Mouse (Mus musculus) c-Kit-positive CD71-positive TER-119-negative erythroid progenitor cells, embryonic 14.5 days (primary cell): ENCODE results near the gene Prr12.
"Not testable (repeated sequence)": the region's sequence is repeated elsewhere in the genome, so short reads cannot be mapped to it uniquely, and the experiment has no call there.

Experiments
- DNase-seq: peaks from one replicate; pipeline ENCODE4 v3.0.0-alpha.2; 2013; ENCODE audit warnings: low read depth

The Prr12 gene

GRCm38 (mm10) chr7:45023711-45024110 is 29.0 kb downstream of the Prr12 start:
- not testable (repeated sequence) for DNase-seq

- DNase-seq: no peak
Measured at GRCm38 (mm10) chr7:45020225-45020624, 32.5 kb downstream of the Prr12 start.

- DNase-seq: no peak
Measured at GRCm38 (mm10) chr7:45019031-45019571, 33.6 kb downstream of the Prr12 start.

GRCm38 (mm10) chr7:45017242-45018061 is 35.2 kb downstream of the Prr12 start, which contains the start of gene Rras:
Gene Rras, plus strand, starts transcription at chr7:45017961.
- peak; percentile 100 for DNase-seq

- DNase-seq: peak; percentile 33
Measured at GRCm38 (mm10) chr7:45016761-45017160, 35.9 kb downstream of the Prr12 start.

- peak; percentile 96 for DNase-seq
Measured at GRCm38 (mm10) chr7:45015957-45016612, 36.6 kb downstream of the Prr12 start, which contains the start of gene Scaf1. Gene Scaf1, minus strand, starts transcription at chr7:45016363.

GRCm38 (mm10) chr7:45015344-45015956 is 37.2 kb downstream of the Prr12 start:
- peak; percentile 50 for DNase-seq

GRCm38 (mm10) chr7:45014096-45014451 is 38.6 kb downstream of the Prr12 start:
- DNase-seq: no peak

- no peak for DNase-seq
Measured at GRCm38 (mm10) chr7:45013366-45014095, 39.1 kb downstream of the Prr12 start.

- no peak for DNase-seq
Measured at GRCm38 (mm10) chr7:45012824-45013223, 39.9 kb downstream of the Prr12 start.

GRCm38 (mm10) chr7:45012011-45012410 is 40.7 kb downstream of the Prr12 start:
- DNase-seq: no peak

- DNase-seq: no peak
Measured at GRCm38 (mm10) chr7:45008411-45008810, 44.3 kb downstream of the Prr12 start.

GRCm38 (mm10) chr7:45007846-45008245 is 44.8 kb downstream of the Prr12 start:
- DNase-seq: no peak

- no peak for DNase-seq
Measured at GRCm38 (mm10) chr7:45007141-45007540, 45.5 kb downstream of the Prr12 start.

- no peak for DNase-seq
Measured at GRCm38 (mm10) chr7:45006503-45006902, 46.2 kb downstream of the Prr12 start.

GRCm38 (mm10) chr7:45005321-45005992 is 47.2 kb downstream of the Prr12 start:
- no peak for DNase-seq

GRCm38 (mm10) chr7:45004546-45004945 is 48.1 kb downstream of the Prr12 start:
- DNase-seq: no peak

GRCm38 (mm10) chr7:45002440-45002839 is 50.2 kb downstream of the Prr12 start:
- no peak for DNase-seq

GRCm38 (mm10) chr7:45000539-45001114 is 52.1 kb downstream of the Prr12 start:
- DNase-seq: no peak

GRCm38 (mm10) chr7:44999753-45000152 is 52.9 kb downstream of the Prr12 start:
- DNase-seq: no peak

- DNase-seq: no peak
Measured at GRCm38 (mm10) chr7:44998501-44998955, 54.2 kb downstream of the Prr12 start, which contains the start of gene Bcl2l12. Gene Bcl2l12, minus strand, starts transcription at chr7:44998712.
